Mouse (Mus musculus): ENCODE data around the gene Hace1.

DNA sequence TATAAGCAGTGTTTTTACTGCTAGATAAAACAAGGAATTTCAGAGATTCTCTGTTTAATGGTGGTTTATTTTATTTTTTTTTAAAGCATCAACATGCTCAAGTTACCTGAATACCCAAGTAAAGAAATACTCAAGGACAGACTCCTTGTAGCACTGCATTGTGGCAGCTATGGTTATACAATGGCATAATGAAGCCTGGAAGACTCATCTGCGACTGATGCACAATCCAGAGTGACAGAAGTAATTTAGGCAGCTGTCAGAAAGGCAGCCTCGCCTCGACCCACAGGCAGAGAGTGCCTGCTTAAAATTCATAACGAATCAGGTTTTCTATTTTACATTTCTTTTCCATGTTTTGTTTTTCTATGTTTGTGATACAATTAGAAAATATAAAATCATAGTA is 133.7 kb downstream of the Hace1 start:
- no peak for TF ChIP-seq CTCF (IDR thresholded peaks at IDR 0.05; ENCODE audit: control insufficient read depth, insufficient read depth, low read length)
- TF ChIP-seq POLR2A (IDR thresholded peaks at IDR 0.05; ENCODE audit: borderline replicate concordance, control insufficient read depth, low read depth, low read length), result no peak

Data from bone marrow, adult 2 months (tissue).